Mouse (Mus musculus) urinary bladder, postnatal 0 days (tissue): Measurements from ENCODE around the gene A730046J19Rik. TPM values are rescaled to one million over a fixed set of nuclear protein-coding genes. Genes with fewer than 3 reads are reported as not detected.

Experiments
- polyA plus RNA-seq: library from polyadenylated mRNA; unstranded; fragments of >200 nt; fragmentation: Nextera tagmentation; extraction: Ambion mirVana; gene quantifications from 2 replicates; pipeline ENCODE4 v1.2.1, GENCODE M21; 2015

The A730046J19Rik gene
- polyA plus RNA-seq = 1.2 and 1.4 TPM in 2 replicates

DNA sequence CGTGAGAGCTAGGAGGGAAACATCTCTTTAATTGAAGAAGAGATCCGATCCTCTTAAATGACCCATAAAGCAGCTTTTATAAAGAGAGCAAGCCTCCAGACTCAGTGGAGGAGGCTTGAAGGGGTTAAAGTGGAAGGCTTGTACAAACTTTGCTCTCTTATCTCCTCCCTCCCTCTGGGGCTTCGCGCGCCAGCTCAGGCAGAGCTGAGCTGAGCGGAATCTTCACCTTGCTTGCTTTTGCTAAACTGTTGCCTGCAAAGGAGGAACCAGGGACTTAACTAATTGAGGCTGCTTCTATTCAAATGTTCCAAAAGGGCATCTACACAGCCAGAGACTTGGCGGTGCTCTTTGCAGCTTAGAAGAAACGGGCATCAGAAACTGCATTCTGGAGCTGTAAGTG lies at the start of gene A730046J19Rik:
Gene A730046J19Rik, plus strand, starts transcription at position 173 of the 400 bp plus-strand sequence.

Other genes starting within 250 kb of the A730046J19Rik start
- gene Dcx, start 220.4 kb upstream of the A730046J19Rik start, polyA plus RNA-seq = 0.10 and 0.17 TPM in 2 replicates
- gene Alg13, start 164.1 kb downstream of the A730046J19Rik start, polyA plus RNA-seq = 7.5 and 9.5 TPM in 2 replicates